Mouse (Mus musculus) forebrain, postnatal 0 days (tissue): ENCODE results near the gene Lamb1. TPM values are rescaled to one million over a fixed set of nuclear protein-coding genes. Genes with fewer than 3 reads are reported as not detected.

Source experiments
- ATAC-seq: fragments of 200-750 bp; cut with Nextera tagmentation; 2 replicates; pipeline ENCODE4 v1.8.0; 2017; ENCODE audit warnings: mild to moderate bottlenecking, moderate library complexity
- DNase-seq: peaks from one replicate; pipeline ENCODE4 v3.0.0-alpha.2; 2015
- H3K27ac ChIP-seq: fragments of 300-500 bp; sonication (generic); 2 replicates; pipeline ENCODE4 v1.5.1; 2014; ENCODE audit warnings: low read depth, mild to moderate bottlenecking, antibody characterized with exemption, low read length, moderate library complexity, mixed read lengths
- H3K27me3 ChIP-seq: fragments of 300-500 bp; sonication (generic); 2 replicates; pipeline ENCODE4 v1.6.1; 2014; ENCODE audit warnings: mild to moderate bottlenecking, low read length, mixed read lengths; ENCODE audit not compliant: insufficient read depth
- H3K36me3 ChIP-seq: fragments of 300-500 bp; sonication (generic); 2 replicates; pipeline ENCODE4 v1.6.1; 2014; ENCODE audit warnings: mild to moderate bottlenecking, moderate library complexity; ENCODE audit not compliant: insufficient read depth
- H3K4me1 ChIP-seq: fragments of 300-500 bp; sonication (generic); 2 replicates; pipeline ENCODE4 v1.6.1; 2014; ENCODE audit warnings: antibody characterized with exemption; ENCODE audit not compliant: insufficient read depth
- H3K4me2 ChIP-seq: fragments of 300-500 bp; sonication (generic); 2 replicates; pipeline ENCODE4 v1.6.1; 2014; ENCODE audit warnings: low read depth, mild to moderate bottlenecking, moderate library complexity
- H3K4me3 ChIP-seq: fragments of 300-500 bp; sonication (generic); 2 replicates; pipeline ENCODE4 v1.5.1; 2014; ENCODE audit warnings: low read depth, low read length, mixed read lengths
- H3K9ac ChIP-seq: fragments of 300-500 bp; sonication (generic); 2 replicates; pipeline ENCODE4 v1.6.1; 2014; ENCODE audit warnings: mild to moderate bottlenecking
- H3K9me3 ChIP-seq: fragments of 300-500 bp; sonication (generic); 2 replicates; pipeline ENCODE4 v1.6.1; 2016; ENCODE audit warnings: low read length
- CTCF ChIP-seq: sonication (generic); IDR thresholded peaks from 2 replicates; pipeline ENCODE4 v1.5.1; 2016; ENCODE audit warnings: antibody characterized with exemption, control low read depth, low read depth
- WGBS: fragments of 180-500 bp; shearing (Covaris S2); extraction: QIAGEN DNeasy Blood & Tissue Kit; methylation state at CpG from one replicate; pipeline ENCODE4 v1.1.7; 2014; 5-methylcytosine and 5-hydroxymethylcytosine counted together
- polyA plus RNA-seq: library from polyadenylated mRNA; unstranded; fragments of >200 nt; fragmentation: Nextera tagmentation; extraction: Ambion mirVana; gene quantifications from 2 replicates; pipeline ENCODE4 v1.2.1, GENCODE M21; 2015
- total RNA-seq: library from RNA; depleted of rRNA; stranded (reverse); fragments of >200 nt; gene quantifications from 2 replicates; pipeline ENCODE4 v1.2.3, GENCODE M21; 2014

Gene Lamb1
- total and polyA plus RNA-seq, 2 experiments from 2014 or later: 12.1 to 33.4 TPM

- DNase-seq: no peak
Measured at GRCm38 (mm10) chr12:31366428-31366827, 101.4 kb downstream of the Lamb1 start.

GRCm38 (mm10) chr12:31367721-31368120 lies 102.7 kb downstream of the Lamb1 start:
- Histone ChIP-seq H3K4me1 (no peaks in the 10 kb centered on the region), H3K27ac (no peak overlapping the region), H3K4me3 (no peak overlapping the region), H3K36me3 (no peaks in the 10 kb centered on the region), H3K9me3 (no peaks in the 10 kb centered on the region), H3K27me3 (no peaks in the 10 kb centered on the region), H3K4me2 (no peak overlapping the region), H3K9ac (no peak overlapping the region)
- DNase-seq (no peak), ATAC-seq (no peak)
- no peak for TF ChIP-seq CTCF
- WGBS: 79% methylated on average over 5 of the region's 5 CpGs

More at GRCm38 (mm10) chr12:31366428-31366827, 101.4 kb downstream of the Lamb1 start:
- H3K27ac ChIP-seq: no peak overlapping the region
- H3K4me2 ChIP-seq: no peak overlapping the region
- H3K9ac ChIP-seq: no peak overlapping the region
- TF ChIP-seq CTCF: no peak
- no peaks in the 10 kb centered on the region for H3K27me3 ChIP-seq
- 40% methylated on average over 3 of the region's 3 CpGs for WGBS
- no peak for ATAC-seq
- H3K9me3 ChIP-seq: no peaks in the 10 kb centered on the region
- no peaks in the 10 kb centered on the region for H3K36me3 ChIP-seq
- H3K4me3 ChIP-seq: no peak overlapping the region
- H3K4me1 ChIP-seq: no peaks in the 10 kb centered on the region

GRCm38 (mm10) chr12:31369118-31369517 lies 104.1 kb downstream of the Lamb1 start:
- Histone ChIP-seq H3K27ac (no peak overlapping the region), H3K27me3 (no peaks in the 10 kb centered on the region), H3K4me3 (no peak overlapping the region), H3K4me2 (no peak overlapping the region), H3K36me3 (no peaks in the 10 kb centered on the region), H3K9ac (no peak overlapping the region), H3K4me1 (no peaks in the 10 kb centered on the region), H3K9me3 (no peaks in the 10 kb centered on the region)
- ATAC-seq: no peak
- no peak for DNase-seq
- WGBS: 94% methylated on average over 1 of the region's 1 CpGs
- no peak for TF ChIP-seq CTCF

GRCm38 (mm10) chr12:31369656-31370055 lies 104.6 kb downstream of the Lamb1 start:
- Histone ChIP-seq H3K36me3 (no peaks in the 10 kb centered on the region), H3K9me3 (no peaks in the 10 kb centered on the region), H3K4me3 (no peak overlapping the region), H3K27me3 (no peaks in the 10 kb centered on the region), H3K4me1 (no peaks in the 10 kb centered on the region), H3K9ac (no peak overlapping the region), H3K4me2 (no peak overlapping the region), H3K27ac (no peak overlapping the region)
- TF ChIP-seq CTCF: no peak
- ATAC-seq (no peak), DNase-seq (no peak)
- 83% methylated on average over 7 of the region's 7 CpGs for WGBS

- ATAC-seq (peak; percentile 76), DNase-seq (peak; percentile 85)
- H3K4me3 ChIP-seq: no peak overlapping the region
- H3K4me1 ChIP-seq: 0 out of 2 replicates have a peak, but pooled peaks cover 6% of the 10 kb centered on the region
- no peaks in the 10 kb centered on the region for H3K9me3 ChIP-seq
- 31% methylated on average over 9 of the region's 9 CpGs for WGBS
- H3K27me3 ChIP-seq: no peaks in the 10 kb centered on the region
- peak; percentile 86 for TF ChIP-seq CTCF
- H3K27ac ChIP-seq: no peak overlapping the region
- H3K4me2 ChIP-seq: peak overlapping the region; percentile 35
- no peaks in the 10 kb centered on the region for H3K36me3 ChIP-seq
- peak overlapping the region; percentile 25; the same call in 1 of the 2 replicates for H3K9ac ChIP-seq
Measured at GRCm38 (mm10) chr12:31374603-31375282, 109.7 kb downstream of the Lamb1 start.

GRCm38 (mm10) chr12:31375283-31375615 lies 110.2 kb downstream of the Lamb1 start:
- 0 out of 2 replicates have a peak, but pooled peaks cover 6% of the 10 kb centered on the region for H3K4me1 ChIP-seq
- ATAC-seq: no peak
- 84% methylated on average over 4 of the region's 4 CpGs for WGBS

GRCm38 (mm10) chr12:31376326-31376950 lies 111.4 kb downstream of the Lamb1 start:
- TF ChIP-seq CTCF: peak; percentile 62
- H3K4me2 ChIP-seq: peak overlapping the region; percentile 54
- H3K4me1 ChIP-seq: 0 out of 2 replicates have a peak, but pooled peaks cover 6% of the 10 kb centered on the region
- H3K36me3 ChIP-seq: no peaks in the 10 kb centered on the region
- H3K9ac ChIP-seq: peak overlapping the region; percentile 39
- peak; percentile 64 for ATAC-seq
- peak; percentile 42 for DNase-seq
- H3K27me3 ChIP-seq: no peaks in the 10 kb centered on the region
- WGBS: 8% methylated on average over 13 of the region's 13 CpGs
- no peaks in the 10 kb centered on the region for H3K9me3 ChIP-seq
- H3K4me3 ChIP-seq: peak overlapping the region; percentile 20
- H3K27ac ChIP-seq: no peak overlapping the region

More at GRCm38 (mm10) chr12:31375283-31375615, 110.2 kb downstream of the Lamb1 start:
- H3K27me3 ChIP-seq: no peaks in the 10 kb centered on the region
- H3K9me3 ChIP-seq: no peaks in the 10 kb centered on the region
- H3K4me2 ChIP-seq: no peak overlapping the region
- H3K9ac ChIP-seq: no peak overlapping the region
- H3K4me3 ChIP-seq: no peak overlapping the region
- TF ChIP-seq CTCF: no peak
- no peak for DNase-seq
- H3K36me3 ChIP-seq: no peaks in the 10 kb centered on the region
- H3K27ac ChIP-seq: no peak overlapping the region
